Mouse (Mus musculus) stomach, postnatal 0 days (tissue): ENCODE data around the gene C8a. TPM values are rescaled to one million over a fixed set of nuclear protein-coding genes. Genes with fewer than 3 reads are reported as not detected.

ENCODE experiments used
- ATAC-seq: fragments of 200-750 bp; cut with Nextera tagmentation; 2 replicates; pipeline ENCODE4 v1.8.0; 2017; ENCODE audit not compliant: low FRiP score, low TSS enrichment
- DNase-seq: peaks from one replicate; pipeline ENCODE4 v3.0.0-alpha.2; 2016; ENCODE audit warnings: low spot score
- H3K27ac ChIP-seq: fragments of 300-500 bp; sonication (generic); replicated peaks from 2 replicates; pipeline ENCODE4 v1.5.1; 2014; ENCODE audit warnings: mild to moderate bottlenecking, control low read depth
- H3K27me3 ChIP-seq: fragments of 300-500 bp; sonication (generic); 2 replicates; pipeline ENCODE4 v1.6.1; 2014; ENCODE audit warnings: low read length; ENCODE audit not compliant: control insufficient read depth, insufficient read depth
- H3K36me3 ChIP-seq: fragments of 300-500 bp; sonication (generic); 2 replicates; pipeline ENCODE4 v1.6.1; 2014; ENCODE audit warnings: low read length, mixed read lengths; ENCODE audit not compliant: control insufficient read depth, insufficient read depth
- H3K4me1 ChIP-seq: fragments of 300-500 bp; sonication (generic); replicated peaks from 2 replicates; pipeline ENCODE4 v1.6.1; 2014; ENCODE audit warnings: antibody characterized with exemption; ENCODE audit not compliant: control insufficient read depth, insufficient read depth
- H3K4me2 ChIP-seq: fragments of 300-500 bp; sonication (generic); replicated peaks from 2 replicates; pipeline ENCODE4 v1.6.1; 2014; ENCODE audit warnings: low read depth, mild to moderate bottlenecking, control low read depth, moderate library complexity
- H3K4me3 ChIP-seq: fragments of 300-500 bp; sonication (generic); 2 replicates; pipeline ENCODE4 v1.5.1; 2014; ENCODE audit warnings: low read depth, low read length, control low read depth
- H3K9ac ChIP-seq: fragments of 300-500 bp; sonication (generic); 2 replicates; pipeline ENCODE4 v1.6.1; 2014; ENCODE audit warnings: mild to moderate bottlenecking, low read length, control low read depth, mixed read lengths
- H3K9me3 ChIP-seq: fragments of 300-500 bp; sonication (generic); 2 replicates; pipeline ENCODE4 v1.6.1; 2016; ENCODE audit warnings: low read length; ENCODE audit not compliant: control insufficient read depth
- CTCF ChIP-seq: IDR thresholded peaks from 2 replicates; pipeline ENCODE4 v1.5.1; 2016; ENCODE audit warnings: antibody characterized with exemption, low read depth, mild to moderate bottlenecking, moderate library complexity
- EP300 ChIP-seq: optimal IDR thresholded peaks from 2 replicates; pipeline ENCODE3; 2016; ENCODE audit warnings: antibody characterized with exemption
- WGBS: fragments of 180-500 bp; shearing (Covaris S2); extraction: QIAGEN DNeasy Blood & Tissue Kit; methylation state at CpG from one replicate; pipeline ENCODE4 v1.1.7; 2014; 5-methylcytosine and 5-hydroxymethylcytosine counted together
- polyA plus RNA-seq: library from polyadenylated mRNA; unstranded; fragments of >200 nt; fragmentation: Nextera tagmentation; extraction: Ambion mirVana; gene quantifications from 2 replicates; pipeline ENCODE4 v1.2.1, GENCODE M21; 2015

Gene C8a
- polyA plus RNA-seq, 1 experiment from 2014 or later: not detected

- WGBS: 87% methylated on average over 6 of the region's 6 CpGs
- TF ChIP-seq EP300 (no peak), CTCF (no peak)
- H3K27ac ChIP-seq: no peak overlapping the region
- no peak overlapping the region for H3K4me3 ChIP-seq
- no peak overlapping the region for H3K9ac ChIP-seq
- DNase-seq (no peak), ATAC-seq (no peak)
- no peaks in the 10 kb centered on the region for H3K27me3 ChIP-seq
- no peaks in the 10 kb centered on the region for H3K9me3 ChIP-seq
- no peaks in the 10 kb centered on the region for H3K36me3 ChIP-seq
- H3K4me2 ChIP-seq: no peak overlapping the region
- no peaks in the 10 kb centered on the region for H3K4me1 ChIP-seq
Observed at GRCm38 (mm10) chr4:104905049-104905448, 28.9 kb upstream of the C8a start.

- Histone ChIP-seq H3K27ac (no peak overlapping the region), H3K4me1 (no peaks in the 10 kb centered on the region), H3K36me3 (no peaks in the 10 kb centered on the region), H3K9ac (no peak overlapping the region), H3K4me3 (no peak overlapping the region), H3K4me2 (no peak overlapping the region), H3K27me3 (no peaks in the 10 kb centered on the region), H3K9me3 (no peaks in the 10 kb centered on the region)
- no peak for DNase-seq
- 84% methylated on average over 2 of the region's 2 CpGs for WGBS
- ATAC-seq: no peak
- TF ChIP-seq EP300 (no peak), CTCF (no peak)
Observed at GRCm38 (mm10) chr4:104902836-104903235, 26.6 kb upstream of the C8a start.

DNA sequence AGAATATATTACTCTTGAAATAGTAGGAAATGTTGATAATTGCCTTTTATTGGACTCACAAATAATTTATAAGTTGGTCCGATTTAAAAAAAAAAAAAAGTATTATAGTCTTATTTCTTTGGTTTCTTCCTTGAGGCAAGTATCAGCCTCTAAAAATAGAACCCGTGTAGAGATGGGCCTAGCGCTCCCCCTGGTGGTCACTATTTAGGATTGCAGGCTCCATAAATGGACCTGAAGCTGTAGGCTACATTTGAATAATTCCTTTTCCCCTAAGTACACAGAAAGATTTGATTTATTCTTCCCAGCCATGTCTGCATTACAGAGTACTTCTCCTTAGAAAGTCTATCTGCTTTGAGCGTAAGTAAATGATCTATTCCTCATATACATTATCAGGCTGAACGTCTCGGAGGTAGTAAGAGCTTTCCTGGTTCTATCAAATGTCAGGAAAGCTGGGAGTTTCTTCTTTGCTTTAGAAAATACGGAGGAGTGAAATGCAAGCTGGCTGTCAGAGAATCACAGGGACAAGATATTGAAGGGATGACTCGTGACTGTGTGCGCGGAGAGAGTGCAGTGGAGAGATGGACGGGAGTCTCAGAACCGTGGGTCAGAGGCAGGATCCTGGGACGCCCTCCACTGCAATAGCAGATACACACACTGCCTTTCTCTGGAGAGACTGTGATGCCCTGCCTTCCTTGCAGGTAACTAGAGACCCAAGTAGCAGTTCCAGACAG, 18.0 kb upstream of the C8a start:
- TF ChIP-seq CTCF: peak; percentile 95
- TF ChIP-seq EP300: no peak
- H3K27ac ChIP-seq: no peak overlapping the region
- H3K27me3 ChIP-seq: no peaks in the 10 kb centered on the region
- no peaks in the 10 kb centered on the region for H3K9me3 ChIP-seq
- H3K4me1 ChIP-seq: no peaks in the 10 kb centered on the region
- 47% methylated on average over 13 of the region's 13 CpGs for WGBS
- no peaks in the 10 kb centered on the region for H3K36me3 ChIP-seq
- H3K4me3 ChIP-seq: no peak overlapping the region
- peak; percentile 57 for DNase-seq
- H3K4me2 ChIP-seq: no peak overlapping the region
- ATAC-seq: no peak
- H3K9ac ChIP-seq: no peak overlapping the region

- Histone ChIP-seq H3K9ac (no peak overlapping the region), H3K4me1 (no peaks in the 10 kb centered on the region), H3K36me3 (no peaks in the 10 kb centered on the region), H3K4me2 (no peak overlapping the region), H3K4me3 (no peak overlapping the region), H3K27me3 (no peaks in the 10 kb centered on the region), H3K27ac (no peak overlapping the region), H3K9me3 (no peaks in the 10 kb centered on the region)
- no peak for ATAC-seq
- DNase-seq: no peak
- no peak for TF ChIP-seq EP300
- no peak for TF ChIP-seq CTCF
- 74% methylated on average over 5 of the region's 5 CpGs for WGBS
Observed at GRCm38 (mm10) chr4:104893588-104893987, 17.4 kb upstream of the C8a start.

DNA sequence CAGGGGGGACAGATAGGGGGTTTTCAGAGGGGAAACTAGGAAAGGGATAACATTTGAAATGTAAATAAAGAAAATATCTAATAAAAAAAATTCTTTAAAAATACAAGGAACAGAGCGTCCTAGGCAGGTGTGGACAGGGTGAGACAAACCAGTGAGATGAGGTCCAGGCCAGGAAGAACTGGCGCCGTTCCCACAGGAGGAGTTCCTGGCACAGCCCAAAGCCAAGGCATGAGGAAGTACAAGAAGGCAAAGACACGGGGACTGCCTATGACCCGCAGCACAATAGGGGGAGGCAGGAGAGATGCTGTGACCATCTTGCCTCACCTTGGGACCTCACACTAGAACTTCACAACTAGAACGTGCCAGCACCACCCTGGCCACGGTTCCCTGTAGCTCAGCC, 15.5 kb upstream of the C8a start:
- ATAC-seq (peak; percentile 50; the same call in 1 of the 2 replicates), DNase-seq (peak; percentile 31)
- WGBS: 60% methylated on average over 7 of the region's 7 CpGs
- no peak overlapping the region for H3K4me3 ChIP-seq
- H3K9me3 ChIP-seq: no peaks in the 10 kb centered on the region
- H3K36me3 ChIP-seq: no peaks in the 10 kb centered on the region
- no peaks in the 10 kb centered on the region for H3K4me1 ChIP-seq
- H3K9ac ChIP-seq: no peak overlapping the region
- H3K4me2 ChIP-seq: no peak overlapping the region
- TF ChIP-seq CTCF (no peak), EP300 (no peak)
- H3K27ac ChIP-seq: no peak overlapping the region
- no peaks in the 10 kb centered on the region for H3K27me3 ChIP-seq

GRCm38 (mm10) chr4:104888499-104889262, 12.5 kb upstream of the C8a start:
- no peak overlapping the region for H3K4me2 ChIP-seq
- no peak overlapping the region for H3K4me3 ChIP-seq
- H3K27ac ChIP-seq: no peak overlapping the region
- 69% methylated on average over 9 of the region's 9 CpGs for WGBS
- no peaks in the 10 kb centered on the region for H3K4me1 ChIP-seq
- no peak overlapping the region for H3K9ac ChIP-seq
- no peaks in the 10 kb centered on the region for H3K9me3 ChIP-seq
- H3K27me3 ChIP-seq: no peaks in the 10 kb centered on the region
- no peaks in the 10 kb centered on the region for H3K36me3 ChIP-seq
- ATAC-seq: no peak
- DNase-seq: no peak
- no peak for TF ChIP-seq CTCF
